Mouse (Mus musculus): ENCODE measurements around the gene Hexim1. TPM values are rescaled to one million over a fixed set of nuclear protein-coding genes. Genes with fewer than 3 reads are reported as not detected.

Gene Hexim1
- total RNA-seq, 2 experiments from 2014 or later: 43.7 to 45.4 TPM

GRCm38 (mm10) chr11:103095801-103096200 lies 20.2 kb upstream of the Hexim1 start:
- intact Hi-C loops (cut with DNase I): no loop called here
- no peak for DNase-seq (ENCODE audit: low spot score in 2 of 2)

GRCm38 (mm10) chr11:103096979-103097894 lies 18.8 kb upstream of the Hexim1 start:
- no peak for DNase-seq (ENCODE audit: low spot score in 2 of 2)
- intact Hi-C loops (cut with DNase I): no loop called here

- intact Hi-C loops (cut with DNase I): no loop called here
- no peak for DNase-seq (ENCODE audit: low spot score in 2 of 2)
Observed at GRCm38 (mm10) chr11:103098531-103099190, 17.4 kb upstream of the Hexim1 start.

DNA sequence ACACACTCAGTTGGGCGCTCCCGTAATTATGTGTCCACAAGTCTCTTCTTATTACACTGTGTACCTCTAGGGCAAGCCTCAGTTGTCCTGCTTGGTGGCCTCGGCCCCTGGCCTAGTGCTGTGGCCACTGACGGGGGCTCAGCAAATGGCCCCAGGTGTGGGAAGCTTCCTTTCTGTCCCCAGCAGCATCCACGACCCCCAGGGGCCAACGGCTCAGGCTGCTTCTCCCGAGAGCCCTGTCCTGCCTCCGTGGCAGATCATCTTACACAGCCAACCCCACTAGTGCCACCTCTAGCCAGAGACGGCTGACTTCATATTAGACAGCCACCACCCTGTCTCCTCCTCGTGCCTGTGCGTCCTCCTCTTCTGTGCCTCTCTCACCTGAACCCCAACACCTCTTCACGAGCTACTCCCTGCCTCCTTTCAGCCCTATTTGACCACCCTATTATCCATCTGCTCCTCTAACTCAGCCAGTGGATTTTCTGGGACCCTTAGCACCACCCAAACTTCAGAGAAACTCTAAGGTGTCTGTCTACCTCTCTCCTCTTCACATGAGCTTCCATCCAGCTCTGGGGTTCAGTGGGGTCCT lies 16.6 kb upstream of the Hexim1 start:
- DNase-seq (ENCODE audit: low spot score in 2 of 2): no peak

GRCm38 (mm10) chr11:103100361-103100760 lies 15.7 kb upstream of the Hexim1 start:
- no peak for DNase-seq (ENCODE audit: low spot score in 2 of 2)
- intact Hi-C loops (cut with DNase I): loop anchor here (5.0 kb wide), 1 partner anchor 222 kb away; no protein-coding TSS in a partner anchor

More for the DNA sequence above, 16.6 kb upstream of the Hexim1 start:
- intact Hi-C loops (cut with DNase I): no loop called here

GRCm38 (mm10) chr11:103101481-103101865 lies 14.6 kb upstream of the Hexim1 start, which contains the start of the genes Plcd3 and Acbd4:
Gene Plcd3 (minus strand): TSS chr11:103101658.
Gene Acbd4 (plus strand): TSS chr11:103101682.
- peak; percentile 58 to 70 for DNase-seq (ENCODE audit: low spot score in 2 of 2)
- intact Hi-C loops (cut with DNase I): loop anchor here (5.0 kb wide), 1 partner anchor 221 kb away; no protein-coding TSS in a partner anchor

DNA sequence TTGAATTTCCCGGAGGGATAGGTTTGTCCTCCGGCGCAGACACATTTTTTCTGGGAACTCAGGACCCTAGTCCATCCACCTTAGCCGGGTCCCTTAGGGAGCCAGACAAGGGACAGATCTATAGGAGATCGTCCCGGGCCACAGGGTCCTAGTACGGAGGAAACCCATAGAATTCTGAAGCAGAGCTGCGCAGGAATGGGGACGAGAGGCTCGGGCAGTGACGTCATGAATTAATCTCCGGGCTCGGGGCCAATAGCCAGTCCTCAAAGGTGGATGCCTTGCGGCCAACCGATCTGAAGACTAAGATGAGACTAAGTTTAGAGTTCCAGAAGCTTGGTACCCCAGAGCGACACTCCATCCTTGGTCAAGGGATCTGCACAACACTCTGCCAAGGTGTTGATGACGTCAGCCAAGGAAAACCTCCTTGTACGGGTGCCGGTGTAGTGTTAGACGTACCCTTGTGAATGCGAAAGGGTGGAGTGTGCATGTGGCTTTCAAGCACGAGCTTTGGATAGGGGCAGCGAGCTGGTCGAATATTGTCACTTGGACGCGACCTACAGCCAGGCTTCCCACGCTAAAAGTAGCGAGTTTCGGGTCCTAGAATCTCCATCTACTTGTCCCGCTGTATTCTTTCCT lies 14.0 kb upstream of the Hexim1 start:
- DNase-seq (ENCODE audit: low spot score in 2 of 2): peak; percentile 70 to 81
- intact Hi-C loops (cut with DNase I): loop anchor here (1.0 to 5.0 kb wide), 2 partner anchors 57 to 220 kb away; no protein-coding TSS in a partner anchor

DNA sequence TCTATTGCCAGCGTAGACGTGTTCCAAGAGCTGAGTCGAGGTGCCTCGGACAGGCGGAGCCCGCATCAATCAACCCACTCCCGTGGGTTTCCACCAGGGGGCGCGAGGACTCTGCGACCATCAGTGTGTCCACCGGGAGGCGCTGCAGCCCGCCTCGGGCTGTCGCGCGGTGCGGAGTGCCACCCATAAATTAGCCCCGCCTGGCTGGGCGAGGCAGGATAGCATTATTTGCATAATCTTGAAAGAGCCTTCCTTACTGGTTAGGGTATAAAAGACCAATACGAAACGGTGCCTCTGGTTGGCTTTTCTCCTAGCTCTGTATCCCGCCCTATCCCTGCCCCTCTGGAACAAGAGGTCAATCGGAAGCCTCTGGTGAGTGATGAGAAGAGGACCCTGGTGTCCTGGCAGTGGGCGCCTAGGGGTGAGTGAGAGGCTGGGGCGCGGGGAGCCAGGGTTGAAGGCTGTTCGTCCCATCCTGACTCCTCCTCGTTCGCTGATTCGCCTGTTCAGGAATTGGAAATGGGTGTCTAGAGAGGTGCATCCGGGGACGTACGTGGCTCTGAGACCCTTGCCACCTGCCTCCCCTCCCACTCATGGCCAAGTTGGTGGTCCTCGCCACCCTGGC lies 13.2 kb upstream of the Hexim1 start:
- intact Hi-C loops (cut with DNase I): loop anchor here (1.0 to 5.0 kb wide), 2 partner anchors 56 to 219 kb away; no protein-coding TSS in a partner anchor
- DNase-seq (ENCODE audit: low spot score in 2 of 2): peak; percentile 97

DNA sequence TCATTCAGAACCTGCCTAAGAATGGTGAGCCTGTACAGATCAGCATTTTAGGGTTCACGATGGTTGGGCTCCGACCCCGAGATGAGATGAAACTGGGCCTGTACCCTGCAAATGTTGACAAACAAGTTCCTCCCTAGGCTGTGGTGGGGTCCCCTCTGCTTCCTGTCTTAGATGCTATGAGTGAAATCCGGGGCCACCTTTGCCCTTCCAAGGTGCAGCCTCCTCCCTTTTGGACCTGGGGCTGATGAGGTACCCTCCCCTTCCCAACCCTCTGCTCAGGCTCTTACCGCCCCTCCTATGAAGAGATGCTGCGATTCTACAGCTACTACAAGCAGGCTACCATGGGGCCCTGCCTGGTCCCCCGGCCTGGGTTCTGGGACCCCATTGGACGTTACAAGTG lies 12.4 kb upstream of the Hexim1 start:
- DNase-seq (ENCODE audit: low spot score in 2 of 2): no peak
- intact Hi-C loops (cut with DNase I): loop anchor here (5.0 kb wide), 1 partner anchor 219 kb away; no protein-coding TSS in a partner anchor

DNA sequence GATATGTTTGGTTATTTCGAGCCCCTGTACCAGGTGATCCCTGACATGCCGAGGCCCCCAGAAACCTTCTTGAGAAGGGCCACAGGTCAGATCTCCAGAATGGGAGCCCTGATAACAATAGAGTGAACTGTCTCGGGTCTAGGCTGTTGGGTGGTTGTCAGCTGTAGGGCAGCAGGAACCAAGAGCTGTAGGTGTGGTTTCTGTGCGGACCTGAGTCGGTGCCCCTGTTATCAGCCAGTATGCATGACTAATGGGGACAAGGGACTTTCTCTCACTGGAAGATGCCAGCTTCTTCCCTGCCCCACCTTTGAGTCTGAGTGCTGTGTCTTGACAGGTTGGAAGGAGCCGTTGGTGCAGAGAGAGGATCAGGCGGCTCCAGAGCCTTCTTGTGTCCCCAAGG lies 11.6 kb upstream of the Hexim1 start:
- no peak for DNase-seq (ENCODE audit: low spot score in 2 of 2)
- intact Hi-C loops (cut with DNase I): loop anchor here (5.0 kb wide), 1 partner anchor 218 kb away; no protein-coding TSS in a partner anchor

DNA sequence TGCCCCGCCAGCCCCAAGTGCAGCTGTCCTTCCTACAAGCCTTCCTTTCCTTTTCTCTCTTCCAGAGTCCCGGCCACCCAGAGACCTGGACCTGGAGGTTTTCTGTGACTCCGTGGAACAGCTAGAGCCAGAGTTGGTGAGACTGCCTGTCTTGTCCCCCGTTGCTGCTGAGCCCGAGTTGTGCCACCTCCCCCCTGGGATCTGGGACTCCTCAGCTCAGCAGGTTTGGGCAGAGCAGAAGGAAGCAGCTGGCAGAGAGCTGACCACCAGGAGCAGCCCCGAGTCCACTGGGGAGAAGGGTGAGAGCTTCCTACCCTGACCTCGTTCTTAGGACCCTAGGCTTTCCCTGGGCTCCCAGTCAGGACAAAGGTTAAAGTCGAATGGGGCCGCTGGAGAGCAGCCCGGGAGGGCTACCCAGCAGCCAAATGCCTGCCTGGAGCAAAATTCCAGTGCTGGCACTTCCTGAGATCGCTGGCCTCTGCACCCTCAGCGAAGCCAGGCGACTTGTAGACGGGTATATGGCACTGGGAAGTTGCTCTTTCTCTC lies 10.8 kb upstream of the Hexim1 start:
- DNase-seq (ENCODE audit: low spot score in 2 of 2): no peak

GRCm38 (mm10) chr11:103105810-103106209 lies 10.2 kb upstream of the Hexim1 start:
- no peak for DNase-seq (ENCODE audit: low spot score in 2 of 2)
- intact Hi-C loops (cut with DNase I): no loop called here

More for the DNA sequence above, 10.8 kb upstream of the Hexim1 start:
- intact Hi-C loops (cut with DNase I): no loop called here

DNA sequence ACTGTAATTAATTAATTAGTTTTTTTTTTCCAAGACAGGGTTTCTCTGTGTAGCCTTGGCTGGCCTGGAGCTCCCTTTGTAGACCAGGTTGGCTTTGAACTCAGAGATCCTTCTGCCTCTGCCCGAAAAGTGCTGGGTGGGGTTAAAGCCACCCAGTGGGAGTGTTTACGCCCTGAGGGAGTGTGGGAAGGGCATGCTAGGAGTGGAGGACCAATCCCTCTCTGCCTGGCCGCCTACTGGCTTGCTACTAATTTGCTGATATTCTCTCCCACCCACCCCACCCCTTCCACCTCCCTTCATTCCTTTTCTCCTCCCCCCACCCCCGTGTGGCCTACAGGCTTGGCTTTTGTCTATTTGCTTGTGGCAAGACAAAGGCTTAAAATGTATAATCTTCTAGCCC lies 9.6 kb upstream of the Hexim1 start:
- DNase-seq (ENCODE audit: low spot score in 2 of 2): no peak

GRCm38 (mm10) chr11:103111301-103111700 lies 4.7 kb upstream of the Hexim1 start:
- intact Hi-C loops (cut with DNase I): no loop called here

More for the DNA sequence above, 9.6 kb upstream of the Hexim1 start:
- intact Hi-C loops (cut with DNase I): no loop called here

GRCm38 (mm10) chr11:103111881-103112551 lies 4.0 kb upstream of the Hexim1 start:
- intact Hi-C loops (cut with DNase I): no loop called here
- peak in 1 of 2 experiments; percentile 43 for DNase-seq (ENCODE audit: low spot score in 2 of 2)

More at GRCm38 (mm10) chr11:103111301-103111700, 4.7 kb upstream of the Hexim1 start:
- DNase-seq (ENCODE audit: low spot score in 2 of 2): no peak

- no peak for DNase-seq (ENCODE audit: low spot score in 2 of 2)
- intact Hi-C loops (cut with DNase I): no loop called here
Observed at GRCm38 (mm10) chr11:103112552-103112912, 3.5 kb upstream of the Hexim1 start.

- intact Hi-C loops (cut with DNase I): no loop called here
- no peak for DNase-seq (ENCODE audit: low spot score in 2 of 2)
Observed at GRCm38 (mm10) chr11:103113005-103113404, 3.0 kb upstream of the Hexim1 start.

- intact Hi-C loops (cut with DNase I): no loop called here
- no peak for DNase-seq (ENCODE audit: low spot score in 2 of 2)
Observed at GRCm38 (mm10) chr11:103113771-103114170, 2.3 kb upstream of the Hexim1 start.
